Mouse (Mus musculus) megakaryocyte, embryonic 14.5 days (primary cell): Measurements from ENCODE around the gene Ubxn6. TPM values are rescaled to one million over a fixed set of nuclear protein-coding genes. Genes with fewer than 3 reads are reported as not detected.

Source experiments
- H3K27me3 ChIP-seq: replicated peaks from 2 replicates; pipeline ENCODE3; 2012; ENCODE audit warnings: inconsistent platforms
- H3K36me3 ChIP-seq: replicated peaks from 2 replicates; pipeline ENCODE3; 2012; ENCODE audit warnings: low read length, inconsistent platforms, mixed read lengths
- H3K4me1 ChIP-seq: 2 replicates; pipeline ENCODE4 v1.6.1; 2012; ENCODE audit warnings: inconsistent platforms
- H3K4me3 ChIP-seq: replicated peaks from 2 replicates; pipeline ENCODE3; 2012; ENCODE audit warnings: moderate library complexity, mild to moderate bottlenecking, inconsistent platforms
- H3K9me3 ChIP-seq: 2 replicates; pipeline ENCODE4 v1.6.1; 2012; ENCODE audit warnings: inconsistent platforms
- FLI1 ChIP-seq: IDR thresholded peaks from 2 replicates; pipeline ENCODE4 v1.6.1; 2012; ENCODE audit warnings: low read length, inconsistent platforms, mixed read lengths
- GATA1 ChIP-seq: IDR thresholded peaks from 3 replicates; pipeline ENCODE4 v1.6.1; 2012; ENCODE audit warnings: mixed read lengths, low read length, inconsistent platforms, borderline replicate concordance
- polyA plus RNA-seq: library from polyadenylated mRNA; stranded (reverse); fragments of >175 nt; gene quantifications from 2 replicates; pipeline ENCODE4 v1.2.3, GENCODE M21; 2012; ENCODE audit warnings: low replicate concordance; ENCODE audit not compliant: insufficient read depth

The Ubxn6 gene
- polyA plus RNA-seq, 1 experiment: 75.0 TPM

DNA sequence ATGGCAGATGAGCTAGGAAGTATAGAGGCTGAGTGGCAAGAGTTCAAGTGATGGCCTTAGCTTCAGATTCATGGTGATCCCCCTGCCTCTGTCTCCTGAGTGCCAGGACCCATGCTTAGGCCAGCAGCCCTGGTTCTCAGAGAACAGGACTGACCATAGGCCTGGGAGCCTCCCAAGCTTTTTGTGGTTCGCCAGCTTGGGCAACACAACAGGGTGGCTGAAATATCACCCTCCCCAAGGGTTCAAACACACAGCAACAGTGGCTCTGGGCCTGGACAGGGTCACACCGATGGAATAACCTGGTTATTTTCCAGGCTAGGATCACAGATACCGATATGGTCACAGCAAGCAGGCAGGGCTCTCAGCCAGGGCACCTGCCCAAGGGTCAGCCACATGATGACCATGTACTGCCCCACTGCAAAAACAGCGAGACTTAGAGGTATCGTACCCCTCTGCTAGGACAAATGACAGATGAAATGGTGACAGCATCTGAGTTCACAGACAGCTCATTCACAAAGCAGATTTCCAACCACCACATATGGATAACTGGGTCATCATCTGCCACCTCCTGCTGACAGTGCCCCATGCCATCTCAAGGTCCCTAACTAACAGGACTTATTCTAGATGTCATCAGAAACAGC, 46.9 kb downstream of the Ubxn6 start:
- Histone ChIP-seq H3K4me1 (peaks cover 100% of the 10 kb centered on the region), H3K9me3 (no peaks in the 10 kb centered on the region), H3K4me3 (peak overlapping the region; percentile 72), H3K27me3 (no peaks in the 10 kb centered on the region), H3K36me3 (peaks cover 92% of the 10 kb centered on the region)
- TF ChIP-seq GATA1 (no peak), FLI1 (no peak)

DNA sequence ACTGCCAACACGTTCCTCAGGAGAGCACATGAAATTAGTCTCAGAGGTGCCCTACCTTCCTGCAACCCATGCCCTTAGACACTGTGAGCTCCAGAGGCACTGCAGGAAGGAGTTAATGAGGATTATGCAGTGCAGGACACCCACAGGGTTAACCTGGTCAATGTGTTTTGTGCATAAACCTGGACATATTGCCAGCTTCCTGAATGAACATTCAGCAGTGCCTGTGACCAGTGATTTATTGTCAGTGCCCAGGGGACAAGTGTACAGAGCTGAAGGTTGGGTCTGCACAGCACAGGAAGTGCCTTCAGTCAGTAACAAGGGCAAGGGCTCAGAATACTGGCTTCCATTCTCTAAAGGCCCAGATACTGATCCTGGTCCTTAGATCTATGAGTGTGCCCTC, 47.9 kb downstream of the Ubxn6 start:
- Histone ChIP-seq H3K4me3 (peak overlapping the region; percentile 42), H3K27me3 (no peaks in the 10 kb centered on the region), H3K4me1 (peaks cover 100% of the 10 kb centered on the region), H3K36me3 (peaks cover 94% of the 10 kb centered on the region), H3K9me3 (no peaks in the 10 kb centered on the region)
- TF ChIP-seq FLI1: no peak
- no peak for TF ChIP-seq GATA1

DNA sequence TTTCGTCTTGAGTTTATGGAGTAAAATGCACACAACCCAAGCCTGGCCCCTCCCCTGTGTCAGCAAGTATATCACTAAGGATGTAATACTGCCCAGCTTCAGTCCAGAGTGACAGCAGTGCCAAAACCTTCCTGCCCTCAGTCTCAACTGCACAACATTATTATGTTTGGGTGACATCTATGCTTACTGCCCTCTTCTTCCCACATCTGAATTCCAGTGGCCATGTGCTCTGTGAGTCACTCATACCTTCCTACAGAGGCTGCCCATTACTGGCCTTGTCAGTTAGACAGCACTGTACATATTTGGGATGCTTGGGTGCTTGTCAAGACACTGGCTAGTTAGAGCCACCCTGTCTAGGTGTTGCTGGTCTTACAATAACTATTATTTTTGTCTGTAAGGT, 48.5 kb downstream of the Ubxn6 start:
- H3K4me3 ChIP-seq: peak overlapping the region; percentile 79
- H3K36me3 ChIP-seq: peaks cover 97% of the 10 kb centered on the region
- TF ChIP-seq GATA1: no peak
- no peak for TF ChIP-seq FLI1
- H3K4me1 ChIP-seq: peaks cover 100% of the 10 kb centered on the region
- H3K9me3 ChIP-seq: no peaks in the 10 kb centered on the region
- H3K27me3 ChIP-seq: no peaks in the 10 kb centered on the region

DNA sequence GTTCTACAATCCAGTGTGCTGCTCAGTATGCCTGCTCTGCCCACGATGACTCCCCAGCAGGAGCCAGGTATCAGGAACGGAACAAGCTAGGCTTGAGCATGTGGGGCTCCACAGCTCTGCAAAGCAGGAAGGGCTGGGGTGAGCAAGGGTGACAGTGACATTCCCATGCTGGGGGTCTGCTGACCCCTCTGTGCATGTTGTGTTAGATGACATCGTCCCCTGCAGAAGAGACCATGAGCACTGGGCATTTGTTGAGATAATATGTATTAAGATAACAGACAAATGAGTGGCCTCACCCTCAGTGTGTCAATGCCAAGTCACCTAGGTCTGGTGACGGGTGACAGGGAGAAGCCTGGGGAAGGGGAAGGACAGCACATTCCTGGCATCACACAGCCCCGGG, 49.9 kb downstream of the Ubxn6 start:
- Histone ChIP-seq H3K4me1 (peaks cover 100% of the 10 kb centered on the region), H3K4me3 (peak overlapping the region; percentile 83)

DNA sequence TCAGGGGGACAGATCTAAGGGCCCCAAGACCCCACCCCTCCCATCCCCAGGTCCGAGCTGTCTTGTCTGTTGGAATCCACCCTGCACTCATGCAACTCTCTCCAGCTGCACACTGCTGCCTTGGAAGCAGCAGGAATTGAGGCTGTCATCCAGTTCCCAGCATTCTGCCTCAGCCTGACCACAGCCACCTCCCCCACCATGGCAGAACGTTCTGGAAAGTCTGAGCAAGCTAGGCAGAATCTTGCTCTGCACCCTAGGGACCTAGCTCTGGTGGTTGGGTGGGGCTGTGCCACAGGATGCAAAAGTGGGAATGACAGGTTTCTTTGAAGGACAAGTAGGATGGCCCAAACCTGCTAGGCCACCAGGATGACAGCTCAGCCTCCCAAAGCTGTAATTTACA, 50.4 kb downstream of the Ubxn6 start:
- Histone ChIP-seq H3K36me3 (peaks cover 99% of the 10 kb centered on the region), H3K4me3 (peak overlapping the region; percentile 83), H3K4me1 (peaks cover 100% of the 10 kb centered on the region), H3K27me3 (no peaks in the 10 kb centered on the region), H3K9me3 (no peaks in the 10 kb centered on the region)
- TF ChIP-seq GATA1 (no peak), FLI1 (no peak)

More for the DNA sequence above, 49.9 kb downstream of the Ubxn6 start:
- H3K9me3 ChIP-seq: no peaks in the 10 kb centered on the region
- TF ChIP-seq FLI1 (no peak), GATA1 (no peak)
- H3K27me3 ChIP-seq: no peaks in the 10 kb centered on the region
- H3K36me3 ChIP-seq: peaks cover 99% of the 10 kb centered on the region

- no peaks in the 10 kb centered on the region for H3K9me3 ChIP-seq
- no peaks in the 10 kb centered on the region for H3K27me3 ChIP-seq
- H3K4me3 ChIP-seq: peak overlapping the region; percentile 57
- peaks cover 99% of the 10 kb centered on the region for H3K36me3 ChIP-seq
- TF ChIP-seq FLI1 (no peak), GATA1 (no peak)
- peaks cover 100% of the 10 kb centered on the region for H3K4me1 ChIP-seq
Measured at GRCm38 (mm10) chr17:56023386-56023785, 51.4 kb downstream of the Ubxn6 start.

DNA sequence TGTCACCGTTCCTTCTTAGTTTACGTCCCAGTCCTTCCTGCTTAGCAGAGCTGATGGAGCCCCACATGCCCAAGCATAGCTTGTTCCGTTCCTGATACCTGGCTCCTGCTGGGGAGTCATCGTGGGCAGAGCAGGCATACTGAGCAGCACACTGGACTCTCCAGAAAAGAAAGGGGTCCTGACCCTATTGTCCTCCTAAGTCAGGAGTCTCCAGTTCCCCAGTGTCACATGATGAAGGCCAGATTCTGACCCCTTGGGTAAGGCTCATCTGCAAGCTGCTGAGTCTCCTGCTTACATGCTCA, 51.9 kb downstream of the Ubxn6 start:
- H3K36me3 ChIP-seq: peaks cover 99% of the 10 kb centered on the region
- peaks cover 99% of the 10 kb centered on the region for H3K4me1 ChIP-seq
- no peaks in the 10 kb centered on the region for H3K9me3 ChIP-seq
- TF ChIP-seq FLI1 (no peak), GATA1 (no peak)
- H3K4me3 ChIP-seq: peak overlapping the region; percentile 77
- H3K27me3 ChIP-seq: no peaks in the 10 kb centered on the region

DNA sequence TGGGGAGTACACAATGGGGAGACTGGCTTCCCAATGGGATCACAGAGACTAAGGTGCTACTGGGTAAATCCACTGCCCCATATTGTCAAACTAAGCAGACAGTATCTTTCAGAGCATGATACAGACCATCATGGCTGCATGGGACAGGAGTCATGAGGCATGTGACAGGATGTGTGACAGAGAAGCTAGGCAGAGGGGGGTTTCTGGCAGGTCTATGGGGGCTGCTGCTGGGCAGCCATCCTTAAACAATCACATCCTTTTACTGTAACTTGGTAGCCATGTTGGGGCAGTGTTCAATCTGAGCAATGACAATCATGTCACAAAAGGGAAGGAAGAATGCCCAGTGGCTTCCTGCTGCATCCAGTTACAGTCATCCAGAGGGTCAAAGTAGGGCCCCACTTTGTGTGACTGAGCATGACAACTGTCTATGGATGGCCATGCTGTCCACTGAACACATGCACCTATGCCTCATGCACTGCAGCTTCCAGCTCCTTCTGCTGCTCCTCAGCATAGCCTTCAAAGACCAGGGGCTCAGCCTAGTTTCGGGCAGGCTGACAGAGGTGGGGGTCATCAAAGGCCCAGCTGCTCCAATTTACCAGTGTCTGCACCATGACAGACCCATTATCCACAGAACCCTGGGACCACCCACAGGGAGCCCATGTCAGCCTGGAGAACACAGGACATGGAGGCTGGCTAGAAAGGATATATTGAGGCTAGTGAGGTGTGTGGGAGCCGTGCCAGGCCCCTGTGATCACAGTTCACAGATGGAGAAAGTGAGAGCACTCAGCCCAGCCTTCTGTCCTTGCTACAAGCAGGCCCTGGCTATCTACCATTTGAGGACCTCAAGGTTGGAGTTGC, 52.5 kb downstream of the Ubxn6 start:
- peaks cover 99% of the 10 kb centered on the region for H3K36me3 ChIP-seq
- no peak for TF ChIP-seq FLI1
- TF ChIP-seq GATA1: no peak

GRCm38 (mm10) chr17:56021161-56021910, 53.5 kb downstream of the Ubxn6 start:
- H3K36me3 ChIP-seq: peaks cover 99% of the 10 kb centered on the region
- peaks cover 86% of the 10 kb centered on the region for H3K4me1 ChIP-seq
- H3K27me3 ChIP-seq: no peaks in the 10 kb centered on the region
- H3K9me3 ChIP-seq: no peaks in the 10 kb centered on the region
- peak overlapping the region; percentile 57 for H3K4me3 ChIP-seq
- no peak for TF ChIP-seq FLI1
- TF ChIP-seq GATA1: no peak

More for the DNA sequence above, 52.5 kb downstream of the Ubxn6 start:
- Histone ChIP-seq H3K9me3 (no peaks in the 10 kb centered on the region), H3K27me3 (no peaks in the 10 kb centered on the region), H3K4me3 (peak overlapping the region; percentile 77), H3K4me1 (peaks cover 94% of the 10 kb centered on the region)
